Mouse (Mus musculus): ENCODE results near the gene Urgcp.

DNA sequence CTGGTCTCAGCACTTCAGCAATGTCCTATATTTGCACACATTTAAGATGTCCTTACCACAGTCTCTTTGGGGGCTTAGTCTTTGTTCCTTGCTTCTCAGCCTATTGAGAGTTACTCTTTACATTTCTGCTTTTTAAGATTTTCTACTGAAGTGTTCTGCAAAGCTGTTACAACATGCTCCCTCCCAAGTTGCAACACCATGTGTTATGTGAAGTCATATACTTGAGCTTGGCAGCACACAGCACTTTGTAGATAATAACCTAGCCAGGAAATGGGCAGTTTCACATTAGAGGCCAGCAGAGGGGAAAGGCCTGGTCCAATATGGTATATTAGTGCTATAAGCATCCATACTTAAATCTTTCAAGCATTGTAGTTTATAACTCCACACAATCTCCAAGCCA is 23.6 kb upstream of the Urgcp start:
- no peak for TF ChIP-seq CTCF (IDR thresholded peaks at IDR 0.05; ENCODE audit: low read depth)
- no peak for TF ChIP-seq EP300 (IDR thresholded peaks at IDR 0.05; ENCODE audit: low read depth)
